Comparison of ENCODE assay signal across 8 mouse cellular contexts in the genomic region with DNA sequence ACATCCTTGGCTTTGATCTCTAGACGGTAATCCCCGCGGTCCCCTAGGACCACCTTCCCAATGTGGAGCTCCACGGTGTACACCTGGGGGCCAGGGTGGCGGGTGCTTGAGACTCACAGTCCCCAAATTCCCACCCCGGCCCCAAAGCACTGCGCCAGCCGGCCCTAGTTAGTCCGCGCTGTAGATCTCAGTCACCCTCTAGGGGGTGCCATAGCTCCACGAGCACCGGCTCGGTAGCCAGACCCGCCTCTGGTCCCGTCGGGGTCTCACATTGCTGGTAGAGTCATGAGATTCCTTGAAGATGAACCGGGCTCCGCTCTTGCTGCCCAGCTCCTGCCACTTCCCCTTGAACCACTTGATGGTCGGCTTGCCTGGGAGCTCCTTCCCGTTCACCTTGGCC. TPM values are rescaled to one million over a fixed set of nuclear protein-coding genes. Genes with fewer than 3 reads are reported as not detected.
DNase-seq lines count a peak whose midpoint lies in the region; ATAC-seq and TF ChIP-seq lines count a peak whose summit lies in the region.

No protein-coding gene starts in this region.

- DNase-seq in layer of hippocampus, adult 18-20 months (ENCODE audit: low spot score in 2 of 2) = peak; percentile 18 to 59
- no peak for DNase-seq in layer of hippocampus, adult 9-10 months (ENCODE audit: low spot score)
- peak; percentile 46 for DNase-seq in brain, adult 2 months (ENCODE audit: low read depth, low spot score)
- DNase-seq in hindbrain, embryonic 14.5 days (ENCODE audit: low spot score) = peak; percentile 71
- DNase-seq in limb, embryonic 14.5 days (ENCODE audit: low spot score) = peak; percentile 54
- DNase-seq in midbrain, embryonic 14.5 days = peak; percentile 83
- DNase-seq in thymus, adult 18-20 months = peak; percentile 46 to 58

- H3K27me3 ChIP-seq in forebrain, embryonic 12.5 days = peaks cover 68% of the 10 kb centered on the region
- peaks cover 25% of the 10 kb centered on the region for H3K27me3 ChIP-seq in hindbrain, embryonic 14.5 days (ENCODE audit: control insufficient read depth, insufficient read depth, low read length)
- peaks cover 55% of the 10 kb centered on the region for H3K27me3 ChIP-seq in limb, embryonic 14.5 days (ENCODE audit: control insufficient read depth, insufficient read depth, low read length)
- H3K27me3 ChIP-seq in midbrain, embryonic 14.5 days (ENCODE audit: control insufficient read depth, insufficient read depth, low read length) = peaks cover 28% of the 10 kb centered on the region; the same call in 1 of the 2 replicates

- 3% methylated on average over 20 of the region's 20 CpGs for WGBS in forebrain, embryonic 12.5 days
- WGBS in hindbrain, embryonic 14.5 days = 2% methylated on average over 20 of the region's 20 CpGs
- WGBS in limb, embryonic 14.5 days = 3% methylated on average over 20 of the region's 20 CpGs
- 3% methylated on average over 20 of the region's 20 CpGs for WGBS in midbrain, embryonic 14.5 days

- ATAC-seq in forebrain, embryonic 12.5 days (ENCODE audit: low FRiP score) = peak; percentile 68; the same call in 1 of the 2 replicates
- peak; percentile 38; the same call in 1 of the 2 replicates for ATAC-seq in hindbrain, embryonic 14.5 days (ENCODE audit: low FRiP score)
- ATAC-seq in limb, embryonic 14.5 days (ENCODE audit: low FRiP score, low read depth) = peak; percentile 56
- ATAC-seq in midbrain, embryonic 14.5 days (ENCODE audit: low FRiP score, low TSS enrichment) = peak; percentile 27; the same call in 1 of the 2 replicates

- no peak overlapping the region for H3K27ac ChIP-seq in forebrain, embryonic 12.5 days
- H3K27ac ChIP-seq in hindbrain, embryonic 14.5 days = no peak overlapping the region
- H3K27ac ChIP-seq in limb, embryonic 14.5 days (replicated peaks; ENCODE audit: low read depth, low read length) = no peak overlapping the region
- H3K27ac ChIP-seq in midbrain, embryonic 14.5 days (replicated peaks; ENCODE audit: low read depth, low read length) = no peak overlapping the region

- peaks cover 3% of the 10 kb centered on the region; the same call in 1 of the 2 replicates for H3K9me3 ChIP-seq in forebrain, embryonic 12.5 days
- no peaks in the 10 kb centered on the region for H3K9me3 ChIP-seq in hindbrain, embryonic 14.5 days (ENCODE audit: control insufficient read depth, low read length)
- H3K9me3 ChIP-seq in limb, embryonic 14.5 days (ENCODE audit: control insufficient read depth, low read length) = no peaks in the 10 kb centered on the region
- no peaks in the 10 kb centered on the region for H3K9me3 ChIP-seq in midbrain, embryonic 14.5 days (ENCODE audit: control insufficient read depth, low read length)

- peak overlapping the region; percentile 44 for H3K4me2 ChIP-seq in forebrain, embryonic 12.5 days
- peak overlapping the region; percentile 34; the same call in 1 of the 2 replicates for H3K4me2 ChIP-seq in hindbrain, embryonic 14.5 days (replicated peaks)
- H3K4me2 ChIP-seq in limb, embryonic 14.5 days (replicated peaks; ENCODE audit: low read depth, low read length, severe bottlenecking) = 0 out of 2 replicates have a peak overlapping the region, but pooled peaks have one; percentile 23
- peak overlapping the region; percentile 33; the same call in 1 of the 2 replicates for H3K4me2 ChIP-seq in midbrain, embryonic 14.5 days (ENCODE audit: low read length)

- no peaks in the 10 kb centered on the region for H3K36me3 ChIP-seq in forebrain, embryonic 12.5 days (replicated peaks)
- no peaks in the 10 kb centered on the region for H3K36me3 ChIP-seq in hindbrain, embryonic 14.5 days (replicated peaks; ENCODE audit: control insufficient read depth, insufficient read depth)
- H3K36me3 ChIP-seq in limb, embryonic 14.5 days (ENCODE audit: control insufficient read depth, insufficient read depth, low read length) = no peaks in the 10 kb centered on the region
- H3K36me3 ChIP-seq in midbrain, embryonic 14.5 days (ENCODE audit: control insufficient read depth, insufficient read depth, low read length) = no peaks in the 10 kb centered on the region

- peak overlapping the region; percentile 33; the same call in 1 of the 2 replicates for H3K9ac ChIP-seq in forebrain, embryonic 12.5 days
- no peak overlapping the region for H3K9ac ChIP-seq in hindbrain, embryonic 14.5 days
- H3K9ac ChIP-seq in limb, embryonic 14.5 days (ENCODE audit: low read depth, low read length, severe bottlenecking) = peak overlapping the region; percentile 38; the same call in 1 of the 2 replicates
- H3K9ac ChIP-seq in midbrain, embryonic 14.5 days (replicated peaks; ENCODE audit: low read length) = peak overlapping the region; percentile 37; the same call in 1 of the 2 replicates

- TF ChIP-seq POLR2A in limb, embryonic 14.5 days (IDR thresholded peaks at IDR 0.05; ENCODE audit: borderline replicate concordance, extremely low read depth, insufficient read depth, insufficient read length) = no peak

- peaks cover 16% of the 10 kb centered on the region for H3K4me1 ChIP-seq in forebrain, embryonic 12.5 days
- no peaks in the 10 kb centered on the region for H3K4me1 ChIP-seq in hindbrain, embryonic 14.5 days (replicated peaks; ENCODE audit: control insufficient read depth, insufficient read depth, low read length)
- no peaks in the 10 kb centered on the region for H3K4me1 ChIP-seq in limb, embryonic 14.5 days (ENCODE audit: control insufficient read depth, insufficient read depth, low read length)
- 0 out of 2 replicates have a peak, but pooled peaks cover 4% of the 10 kb centered on the region for H3K4me1 ChIP-seq in midbrain, embryonic 14.5 days (ENCODE audit: control insufficient read depth, insufficient read depth, low read length)

- no peak overlapping the region for H3K4me3 ChIP-seq in forebrain, embryonic 12.5 days (replicated peaks)
- no peak overlapping the region for H3K4me3 ChIP-seq in hindbrain, embryonic 14.5 days (replicated peaks; ENCODE audit: low read length)
- no peak overlapping the region for H3K4me3 ChIP-seq in limb, embryonic 14.5 days (replicated peaks; ENCODE audit: low read length)
- no peak overlapping the region for H3K4me3 ChIP-seq in midbrain, embryonic 14.5 days (replicated peaks; ENCODE audit: low read depth, low read length)

RNA-seq across cellular contexts. Expression of a gene that starts 2.7 kb away (rescaled TPM):
- under 1 TPM; 0.27 to 0.28 TPM for total RNA-seq in layer of hippocampus, adult 18-20 months (2021)
- polyA plus RNA-seq in forebrain, embryonic 12.5 days (2016; fragmentation: Nextera tagmentation; extraction: Ambion mirVana) = 0.13 and 0.17 TPM in 2 replicates
- polyA plus RNA-seq in hindbrain, embryonic 14.5 days (2014; fragmentation: Nextera tagmentation; extraction: Ambion mirVana) = 0.05 and 0.09 TPM in 2 replicates
- polyA plus RNA-seq in limb, embryonic 14.5 days (2012; rRNA removed) = 0.03 TPM in 2 replicates
- polyA plus RNA-seq in limb, embryonic 14.5 days (2014; fragmentation: Nextera tagmentation; extraction: Ambion mirVana) = 0.06 and 0.15 TPM in 2 replicates
- polyA plus RNA-seq in midbrain, embryonic 14.5 days (2014; fragmentation: Nextera tagmentation; extraction: Ambion mirVana) = 0.15 and 0.20 TPM in 2 replicates

RNA-seq across cellular contexts. Expression of a gene that starts 10.2 kb away (rescaled TPM):
- not detected for total RNA-seq in layer of hippocampus, adult 18-20 months (2021)
- polyA plus RNA-seq in forebrain, embryonic 12.5 days (2016; fragmentation: Nextera tagmentation; extraction: Ambion mirVana) = not detected in 2 replicates
- 0.09 TPM in 1 of 2 replicates, not detected in the other for polyA plus RNA-seq in hindbrain, embryonic 14.5 days (2014; fragmentation: Nextera tagmentation; extraction: Ambion mirVana)
- polyA plus RNA-seq in limb, embryonic 14.5 days (2012; rRNA removed) = 1.1 and 1.5 TPM in 2 replicates
- 0.43 and 0.59 TPM in 2 replicates for polyA plus RNA-seq in limb, embryonic 14.5 days (2014; fragmentation: Nextera tagmentation; extraction: Ambion mirVana)
- polyA plus RNA-seq in midbrain, embryonic 14.5 days (2014; fragmentation: Nextera tagmentation; extraction: Ambion mirVana) = not detected in 2 replicates

RNA-seq across cellular contexts. Expression of a gene that starts 25.3 kb away (rescaled TPM):
- 10 to 100 TPM; 16.2 to 17.6 TPM for total RNA-seq in layer of hippocampus, adult 18-20 months (2021)
- polyA plus RNA-seq in forebrain, embryonic 12.5 days (2016; fragmentation: Nextera tagmentation; extraction: Ambion mirVana) = 29.8 and 34.2 TPM in 2 replicates
- polyA plus RNA-seq in hindbrain, embryonic 14.5 days (2014; fragmentation: Nextera tagmentation; extraction: Ambion mirVana) = 10.9 and 23.8 TPM in 2 replicates
- 19.8 and 21.5 TPM in 2 replicates for polyA plus RNA-seq in limb, embryonic 14.5 days (2012; rRNA removed)
- polyA plus RNA-seq in limb, embryonic 14.5 days (2014; fragmentation: Nextera tagmentation; extraction: Ambion mirVana) = 12.2 and 13.6 TPM in 2 replicates
- 26.8 and 28.6 TPM in 2 replicates for polyA plus RNA-seq in midbrain, embryonic 14.5 days (2014; fragmentation: Nextera tagmentation; extraction: Ambion mirVana)

RNA-seq across cellular contexts. Expression of a gene that starts 25.4 kb away (rescaled TPM):
- total RNA-seq in layer of hippocampus, adult 18-20 months (2021) = 100 to 1,000 TPM; 235 to 245 TPM
- 121 and 125 TPM in 2 replicates for polyA plus RNA-seq in forebrain, embryonic 12.5 days (2016; fragmentation: Nextera tagmentation; extraction: Ambion mirVana)
- 167 and 182 TPM in 2 replicates for polyA plus RNA-seq in hindbrain, embryonic 14.5 days (2014; fragmentation: Nextera tagmentation; extraction: Ambion mirVana)
- 182 and 265 TPM in 2 replicates for polyA plus RNA-seq in limb, embryonic 14.5 days (2012; rRNA removed)
- polyA plus RNA-seq in limb, embryonic 14.5 days (2014; fragmentation: Nextera tagmentation; extraction: Ambion mirVana) = 149 and 151 TPM in 2 replicates
- polyA plus RNA-seq in midbrain, embryonic 14.5 days (2014; fragmentation: Nextera tagmentation; extraction: Ambion mirVana) = 152 and 163 TPM in 2 replicates

RNA-seq across cellular contexts. Expression of a gene that starts 26.9 kb away (rescaled TPM):
- 10 to 100 TPM in 1 of 2 experiments, 1 to 10 TPM in 1; 9.4 to 13.2 TPM for total RNA-seq in layer of hippocampus, adult 18-20 months (2021)
- polyA plus RNA-seq in forebrain, embryonic 12.5 days (2016; fragmentation: Nextera tagmentation; extraction: Ambion mirVana) = 111 and 126 TPM in 2 replicates
- polyA plus RNA-seq in hindbrain, embryonic 14.5 days (2014; fragmentation: Nextera tagmentation; extraction: Ambion mirVana) = 14.0 and 17.9 TPM in 2 replicates
- 102 and 133 TPM in 2 replicates for polyA plus RNA-seq in limb, embryonic 14.5 days (2012; rRNA removed)
- 62.1 and 63.1 TPM in 2 replicates for polyA plus RNA-seq in limb, embryonic 14.5 days (2014; fragmentation: Nextera tagmentation; extraction: Ambion mirVana)
- polyA plus RNA-seq in midbrain, embryonic 14.5 days (2014; fragmentation: Nextera tagmentation; extraction: Ambion mirVana) = 17.8 and 19.5 TPM in 2 replicates
